Mouse (Mus musculus): ENCODE measurements around the gene Col27a1. TPM values are rescaled to one million over a fixed set of nuclear protein-coding genes. Genes with fewer than 3 reads are reported as not detected.
A peak's percentile ranks its signal among the peaks of the same experiment; 100 is the strongest.

Col27a1 gene
- polyA plus RNA-seq, 1 experiment from 2014 or later, result 5.0 TPM

GRCm38 (mm10) chr4:63215185-63215992, 1.6 kb downstream of the Col27a1 start:
- WGBS, result under 1% methylated on average over 70 of the region's 71 CpGs
- peak; percentile 16; the same call in 1 of the 2 replicates for ATAC-seq
- peak overlapping the region; percentile 60 for H3K27ac ChIP-seq (ENCODE audit: low read depth, low read length)
- TF ChIP-seq CTCF (IDR thresholded peaks at IDR 0.05; ENCODE audit: low read depth), result peak; percentile 99
- H3K4me1 ChIP-seq (replicated peaks; ENCODE audit: control insufficient read depth, insufficient read depth, low read length), result 0 out of 2 replicates have a peak, but pooled peaks cover 8% of the 10 kb centered on the region
- no peaks in the 10 kb centered on the region for H3K36me3 ChIP-seq (ENCODE audit: control insufficient read depth, insufficient read depth)
- H3K4me3 ChIP-seq (ENCODE audit: low read depth, low read length), result peak overlapping the region; percentile 70
- H3K27me3 ChIP-seq (replicated peaks; ENCODE audit: control insufficient read depth, insufficient read depth, low read length), result peaks cover 14% of the 10 kb centered on the region
- H3K4me2 ChIP-seq (replicated peaks; ENCODE audit: low read depth), result peak overlapping the region; percentile 92
- H3K9ac ChIP-seq (ENCODE audit: low read depth, low read length), result peak overlapping the region; percentile 76
- H3K9me3 ChIP-seq (ENCODE audit: control insufficient read depth), result no peaks in the 10 kb centered on the region

- Histone ChIP-seq H3K4me3 (ENCODE audit: low read depth, low read length) (peak overlapping the region; percentile 70), H3K36me3 (ENCODE audit: control insufficient read depth, insufficient read depth) (no peaks in the 10 kb centered on the region), H3K27me3 (replicated peaks; ENCODE audit: control insufficient read depth, insufficient read depth, low read length) (peaks cover 14% of the 10 kb centered on the region), H3K9ac (ENCODE audit: low read depth, low read length) (peak overlapping the region; percentile 76), H3K9me3 (ENCODE audit: control insufficient read depth) (no peaks in the 10 kb centered on the region), H3K27ac (ENCODE audit: low read depth, low read length) (peak overlapping the region; percentile 60), H3K4me1 (replicated peaks; ENCODE audit: control insufficient read depth, insufficient read depth, low read length) (0 out of 2 replicates have a peak, but pooled peaks cover 8% of the 10 kb centered on the region), H3K4me2 (replicated peaks; ENCODE audit: low read depth) (peak overlapping the region; percentile 92)
- ATAC-seq, result peak; percentile 39; the same call in 1 of the 2 replicates
- TF ChIP-seq CTCF (IDR thresholded peaks at IDR 0.05; ENCODE audit: low read depth), result peak; percentile 75
- under 1% methylated on average over 24 of the region's 24 CpGs for WGBS
These were observed 2.3 kb downstream of the Col27a1 start for GRCm38 (mm10) chr4:63215993-63216531.

GRCm38 (mm10) chr4:63216566-63216965, 2.8 kb downstream of the Col27a1 start:
- 29% methylated on average over 9 of the region's 9 CpGs for WGBS
- Histone ChIP-seq H3K4me1 (replicated peaks; ENCODE audit: control insufficient read depth, insufficient read depth, low read length) (0 out of 2 replicates have a peak, but pooled peaks cover 8% of the 10 kb centered on the region), H3K4me2 (replicated peaks; ENCODE audit: low read depth) (peak overlapping the region; percentile 92), H3K27ac (ENCODE audit: low read depth, low read length) (peak overlapping the region; percentile 60; the same call in 1 of the 2 replicates), H3K9me3 (ENCODE audit: control insufficient read depth) (no peaks in the 10 kb centered on the region), H3K36me3 (ENCODE audit: control insufficient read depth, insufficient read depth) (no peaks in the 10 kb centered on the region), H3K4me3 (ENCODE audit: low read depth, low read length) (peak overlapping the region; percentile 70), H3K27me3 (replicated peaks; ENCODE audit: control insufficient read depth, insufficient read depth, low read length) (peaks cover 14% of the 10 kb centered on the region), H3K9ac (ENCODE audit: low read depth, low read length) (peak overlapping the region; percentile 76; the same call in 1 of the 2 replicates)
- TF ChIP-seq CTCF (IDR thresholded peaks at IDR 0.05; ENCODE audit: low read depth), result no peak
- ATAC-seq, result 0 out of 2 replicates have a peak, but pooled peaks have one; percentile 9

- 66% methylated on average over 6 of the region's 6 CpGs for WGBS
- Histone ChIP-seq H3K4me3 (ENCODE audit: low read depth, low read length) (no peak overlapping the region), H3K36me3 (ENCODE audit: control insufficient read depth, insufficient read depth) (0 out of 2 replicates have a peak, but pooled peaks cover 8% of the 10 kb centered on the region), H3K9ac (ENCODE audit: low read depth, low read length) (no peak overlapping the region), H3K4me2 (replicated peaks; ENCODE audit: low read depth) (no peak overlapping the region), H3K27me3 (replicated peaks; ENCODE audit: control insufficient read depth, insufficient read depth, low read length) (peaks cover 14% of the 10 kb centered on the region), H3K27ac (ENCODE audit: low read depth, low read length) (no peak overlapping the region), H3K9me3 (ENCODE audit: control insufficient read depth) (no peaks in the 10 kb centered on the region), H3K4me1 (replicated peaks; ENCODE audit: control insufficient read depth, insufficient read depth, low read length) (0 out of 2 replicates have a peak, but pooled peaks cover 8% of the 10 kb centered on the region)
- TF ChIP-seq CTCF (IDR thresholded peaks at IDR 0.05; ENCODE audit: low read depth), result no peak
- no peak for ATAC-seq
These were observed 3.7 kb downstream of the Col27a1 start for GRCm38 (mm10) chr4:63217513-63217912.

- Histone ChIP-seq H3K27me3 (replicated peaks; ENCODE audit: control insufficient read depth, insufficient read depth, low read length) (peaks cover 9% of the 10 kb centered on the region), H3K27ac (ENCODE audit: low read depth, low read length) (no peak overlapping the region), H3K4me2 (replicated peaks; ENCODE audit: low read depth) (no peak overlapping the region), H3K4me3 (ENCODE audit: low read depth, low read length) (no peak overlapping the region), H3K4me1 (replicated peaks; ENCODE audit: control insufficient read depth, insufficient read depth, low read length) (0 out of 2 replicates have a peak, but pooled peaks cover 7% of the 10 kb centered on the region), H3K9ac (ENCODE audit: low read depth, low read length) (no peak overlapping the region), H3K36me3 (ENCODE audit: control insufficient read depth, insufficient read depth) (peaks cover 8% of the 10 kb centered on the region; the same call in 1 of the 2 replicates), H3K9me3 (ENCODE audit: control insufficient read depth) (no peaks in the 10 kb centered on the region)
- ATAC-seq, result no peak
- no peak for TF ChIP-seq CTCF (IDR thresholded peaks at IDR 0.05; ENCODE audit: low read depth)
- WGBS, result 87% methylated on average over 3 of the region's 3 CpGs
These were observed 5.3 kb downstream of the Col27a1 start for GRCm38 (mm10) chr4:63219059-63219458.

GRCm38 (mm10) chr4:63219635-63220034, 5.8 kb downstream of the Col27a1 start:
- TF ChIP-seq CTCF (IDR thresholded peaks at IDR 0.05; ENCODE audit: low read depth), result no peak
- WGBS, result 72% methylated on average over 6 of the region's 6 CpGs
- no peak for ATAC-seq
- H3K9ac ChIP-seq (ENCODE audit: low read depth, low read length), result no peak overlapping the region
- H3K27ac ChIP-seq (ENCODE audit: low read depth, low read length), result no peak overlapping the region
- H3K36me3 ChIP-seq (ENCODE audit: control insufficient read depth, insufficient read depth), result peaks cover 11% of the 10 kb centered on the region; the same call in 1 of the 2 replicates
- H3K4me1 ChIP-seq (replicated peaks; ENCODE audit: control insufficient read depth, insufficient read depth, low read length), result 0 out of 2 replicates have a peak, but pooled peaks cover 1% of the 10 kb centered on the region
- no peaks in the 10 kb centered on the region for H3K9me3 ChIP-seq (ENCODE audit: control insufficient read depth)
- H3K4me2 ChIP-seq (replicated peaks; ENCODE audit: low read depth), result no peak overlapping the region
- H3K4me3 ChIP-seq (ENCODE audit: low read depth, low read length), result no peak overlapping the region
- H3K27me3 ChIP-seq (replicated peaks; ENCODE audit: control insufficient read depth, insufficient read depth, low read length), result 0 out of 2 replicates have a peak, but pooled peaks cover 3% of the 10 kb centered on the region
